Mouse (Mus musculus): ENCODE measurements around the gene Ergic1.

DNA sequence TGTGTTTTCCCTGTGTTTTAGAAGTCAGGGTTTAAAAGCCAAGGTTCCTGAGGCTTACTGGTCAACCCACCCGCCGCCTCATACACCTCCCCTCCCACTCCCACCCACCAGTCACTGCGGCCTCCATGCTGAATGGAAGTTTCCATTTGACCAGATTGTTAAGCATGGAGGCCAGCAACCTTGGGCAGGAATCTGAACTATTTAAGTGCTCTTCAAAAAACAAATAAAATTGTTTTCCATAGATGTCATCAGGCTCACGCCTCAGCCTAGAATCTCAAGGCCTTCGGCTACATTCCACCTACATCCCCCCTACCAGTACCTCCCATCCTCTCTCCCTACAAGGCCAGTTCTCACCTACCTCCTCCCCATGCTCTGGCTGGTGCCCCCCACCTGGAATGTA lies 57.2 kb downstream of the Ergic1 start:
- TF ChIP-seq CTCF (IDR thresholded peaks at IDR 0.05; ENCODE audit: low read depth, low read length) (no peak), POLR2A (IDR thresholded peaks at IDR 0.05; ENCODE audit: borderline replicate concordance, low read depth, low read length) (no peak)
